Mouse (Mus musculus) right cerebral cortex, postnatal 14 days (tissue): ENCODE measurements around the gene Tas2r104.

Experiments
- DNase-seq: peaks from one replicate; pipeline ENCODE4 v3.0.0; 2022

The Tas2r104 gene

GRCm38 (mm10) chr6:131685644-131686043, at the start of gene Tas2r104:
Gene Tas2r104, minus strand, starts transcription at chr6:131685744.
- no peak for DNase-seq

GRCm38 (mm10) chr6:131712803-131713202, 27.3 kb upstream of the Tas2r104 start:
- DNase-seq = no peak

- DNase-seq = no peak
These were observed 4.4 kb upstream of the Tas2r104 start, which contains the start of gene Tas2r114 for GRCm38 (mm10) chr6:131689963-131690362. Gene Tas2r114, minus strand, starts transcription at chr6:131690063.

GRCm38 (mm10) chr6:131687395-131687794, 1.9 kb upstream of the Tas2r104 start, which contains the start of gene Tas2r105:
Gene Tas2r105, minus strand, starts transcription at chr6:131687495.
- DNase-seq = no peak

- DNase-seq = no peak
These were observed 6.8 kb downstream of the Tas2r104 start, which contains the start of gene Tas2r106 for GRCm38 (mm10) chr6:131678786-131679185. Gene Tas2r106, minus strand, starts transcription at chr6:131678886.

GRCm38 (mm10) chr6:131660049-131660448, 25.5 kb downstream of the Tas2r104 start, which contains the start of gene Tas2r107:
Gene Tas2r107, minus strand, starts transcription at chr6:131660149.
- DNase-seq = no peak
